Mouse (Mus musculus): ENCODE measurements at regions not wholly inside any gene's neighbourhood (a gene's known extent, or its start where the extent isn't known, plus 50 kb on each side); places are given as distances from the start of the nearest gene placed in this dataset.

- TF ChIP-seq CTCF (IDR thresholded peaks at IDR 0.05; ENCODE audit: borderline replicate concordance, insufficient read depth, low read depth, low read length) (no peak), POLR2A (IDR thresholded peaks at IDR 0.05; ENCODE audit: borderline replicate concordance, insufficient read depth, low read length) (no peak)
Measured at GRCm38 (mm10) chr14:25272366-25273156, 186.4 kb upstream of the Zmiz1 start.

All from cerebellum, adult 2 months (tissue).